In genomic region chr5:150116906-150117216, GRCm38 (mm10) we compare ENCODE assay signal across 9 mouse cellular contexts. TPM values are rescaled to one million over a fixed set of nuclear protein-coding genes. Genes with fewer than 3 reads are reported as not detected.
DNase-seq lines count a peak whose midpoint lies in the region; ATAC-seq and TF ChIP-seq lines count a peak whose summit lies in the region.
"Had no signal": no experiment of that assay in that cellular context is flagged by ENCODE, and none has a peak within 500 bp of the region (broad histone marks: within the 10 kb centered on the region; RNA-seq: fewer than 3 reads in every experiment).

No protein-coding gene starts in this region.

- TF ChIP-seq POLR2A in spleen, adult 2 months (IDR thresholded peaks at IDR 0.05; ENCODE audit: low read depth, low read length), result no peak

- H3K9me3 ChIP-seq in heart, postnatal 0 days (replicated peaks; ENCODE audit: control insufficient read depth, low read length), result no peaks in the 10 kb centered on the region
- H3K9me3 ChIP-seq in embryonic facial prominence, embryonic 10.5 days, result 0 out of 2 replicates have a peak, but pooled peaks cover 6% of the 10 kb centered on the region
- H3K9me3 ChIP-seq: hindbrain, embryonic 15.5 days had no signal

- TF ChIP-seq CTCF in heart, postnatal 0 days (IDR thresholded peaks at IDR 0.05; ENCODE audit: low read depth), result peak; percentile 27; the same call in 1 of the 2 replicates
- peak; percentile 24; the same call in 1 of the 2 replicates for TF ChIP-seq CTCF in spleen, adult 2 months (IDR thresholded peaks at IDR 0.05; ENCODE audit: extremely low read depth, insufficient read depth, insufficient read length, insufficient replicate concordance)

- TF ChIP-seq EP300 in heart, postnatal 0 days (IDR thresholded peaks at IDR 0.05; ENCODE audit: low read depth), result no peak

- no peak for DNase-seq in heart, postnatal 0 days (ENCODE audit: low spot score)
- DNase-seq in heart, adult 8-10 months (ENCODE audit: low spot score), result no peak
- peak; percentile 5 for DNase-seq in A20 (ENCODE audit: low read depth, low spot score)
- DNase-seq in R1 (ENCODE audit: low read depth, low spot score), result peak; percentile 80
- peak in 1 of 2 experiments; percentile 33 for DNase-seq in spleen, adult 2 months (ENCODE audit: low read depth in 1 of 2, low spot score in 2 of 2)
- DNase-seq in embryonic facial prominence, embryonic 10.5 days (ENCODE audit: low spot score), result no peak
- DNase-seq in right cerebral cortex, postnatal 36 days (ENCODE audit: low spot score in 2 of 2), result no peak

- no peaks in the 10 kb centered on the region for H3K27me3 ChIP-seq in heart, postnatal 0 days (ENCODE audit: control insufficient read depth, insufficient read depth, low read length)
- H3K27me3 ChIP-seq in spleen, adult 2 months (ENCODE audit: control insufficient read depth, insufficient read depth, low read length), result no peaks in the 10 kb centered on the region
- peaks cover 26% of the 10 kb centered on the region for H3K27me3 ChIP-seq in embryonic facial prominence, embryonic 10.5 days (replicated peaks; ENCODE audit: low read depth, poor library complexity, severe bottlenecking)
- H3K27me3 ChIP-seq: hindbrain, embryonic 15.5 days had no signal

- WGBS in heart, postnatal 0 days, result 82% methylated on average over 6 of the region's 6 CpGs
- 84% methylated on average over 6 of the region's 6 CpGs for WGBS in spleen, adult 2 months
- 83% methylated on average over 6 of the region's 6 CpGs for WGBS in embryonic facial prominence, embryonic 10.5 days

- H3K27ac ChIP-seq in heart, postnatal 0 days (ENCODE audit: low read depth), result no peak overlapping the region
- no peak overlapping the region for H3K27ac ChIP-seq in spleen, adult 2 months (ENCODE audit: insufficient read depth, low read length)
- H3K27ac ChIP-seq in embryonic facial prominence, embryonic 10.5 days (replicated peaks), result no peak overlapping the region
- H3K27ac ChIP-seq: hindbrain, embryonic 15.5 days had no signal

- no peak overlapping the region for H3K4me2 ChIP-seq in heart, postnatal 0 days (ENCODE audit: low read depth, low read length)
- H3K4me2 ChIP-seq: hindbrain, embryonic 15.5 days had no signal

- 0 out of 2 replicates have a peak, but pooled peaks cover 12% of the 10 kb centered on the region for H3K4me1 ChIP-seq in heart, postnatal 0 days (ENCODE audit: control insufficient read depth, insufficient read depth)
- peaks cover 6% of the 10 kb centered on the region; the same call in 1 of the 2 replicates for H3K4me1 ChIP-seq in spleen, adult 2 months (ENCODE audit: control insufficient read depth, insufficient read depth, insufficient read length)
- H3K4me1 ChIP-seq in embryonic facial prominence, embryonic 10.5 days, result peaks cover 18% of the 10 kb centered on the region

- no peak overlapping the region for H3K4me3 ChIP-seq in heart, postnatal 0 days (ENCODE audit: low read depth, low read length)
- H3K4me3 ChIP-seq in spleen, adult 2 months (ENCODE audit: extremely low read depth, insufficient read depth, insufficient read length), result no peak overlapping the region
- H3K4me3 ChIP-seq in embryonic facial prominence, embryonic 10.5 days, result no peak overlapping the region
- H3K4me3 ChIP-seq: hindbrain, embryonic 15.5 days had no signal

- H3K9ac ChIP-seq in heart, postnatal 0 days (replicated peaks; ENCODE audit: low read depth, low read length), result no peak overlapping the region
- H3K9ac ChIP-seq: hindbrain, embryonic 15.5 days had no signal

- H3K36me3 ChIP-seq in heart, postnatal 0 days (replicated peaks; ENCODE audit: control insufficient read depth, insufficient read depth, low read length), result no peaks in the 10 kb centered on the region
- no peaks in the 10 kb centered on the region for H3K36me3 ChIP-seq in spleen, adult 2 months (ENCODE audit: control insufficient read depth, insufficient read depth, low read length)
- H3K36me3 ChIP-seq in embryonic facial prominence, embryonic 10.5 days (replicated peaks), result no peaks in the 10 kb centered on the region
- H3K36me3 ChIP-seq: hindbrain, embryonic 15.5 days had no signal

- ATAC-seq in heart, postnatal 0 days (ENCODE audit: insufficient read depth, low read depth), result no peak
- ATAC-seq in erythroid progenitor cell, adult 5-6 weeks (replicated peaks; ENCODE audit: low FRiP score, poor library complexity, severe bottlenecking), result no peak

RNA-seq across cellular contexts. Expression of gene Fry, which starts 1.6 kb away (rescaled TPM):
- total RNA-seq in heart, postnatal 0 days (2014; rRNA removed; ENCODE audit: low replicate concordance), result 117 and 124 TPM in 2 replicates
- polyA plus RNA-seq in heart, postnatal 0 days (2015; fragmentation: Nextera tagmentation; extraction: Ambion mirVana), result 30.3 and 31.8 TPM in 2 replicates
- 100 to 1,000 TPM; 116 to 137 (median 123) TPM for total RNA-seq in heart, adult 8-10 months (2022)
- 9.2 and 9.9 TPM in 2 replicates for polyA plus RNA-seq in spleen, adult 2 months (2012; rRNA removed)
- total RNA-seq in erythroid progenitor cell, adult 5-6 weeks (2015; ENCODE audit: low replicate concordance), result 13.8 and 24.1 TPM in 2 replicates
- total RNA-seq in erythroid progenitor cell, adult 5-6 weeks (2017; ENCODE audit: low replicate concordance), result 14.8 and 28.3 TPM in 2 replicates
- 5.6 and 7.4 TPM in 2 replicates for polyA plus RNA-seq in embryonic facial prominence, embryonic 10.5 days (2016; fragmentation: Nextera tagmentation; extraction: Ambion mirVana)

Comparison
In these comparisons a context has a peak if more than half of its experiments do, and no peak if none do; other contexts are left out.
1. DNase-seq: peak in A20 (single experiment) and R1 (single experiment); none in heart, postnatal 0 days (single experiment), heart, adult 8-10 months (single experiment), embryonic facial prominence, embryonic 10.5 days (single experiment) and right cerebral cortex, postnatal 36 days (0 of 2).